Mouse (Mus musculus) frontal cortex, postnatal 14 days (tissue): Measurements from ENCODE around the gene Arsg.
"Not testable (repeated sequence)": the region's sequence is repeated elsewhere in the genome, so short reads cannot be mapped to it uniquely, and the experiment has no call there.

Experiments
- DNase-seq, 2 experiments: peaks; one replicate each; pipeline ENCODE4 v3.0.0; 2022; ENCODE audit warnings: low spot score in 2 of 2

The Arsg gene

DNA sequence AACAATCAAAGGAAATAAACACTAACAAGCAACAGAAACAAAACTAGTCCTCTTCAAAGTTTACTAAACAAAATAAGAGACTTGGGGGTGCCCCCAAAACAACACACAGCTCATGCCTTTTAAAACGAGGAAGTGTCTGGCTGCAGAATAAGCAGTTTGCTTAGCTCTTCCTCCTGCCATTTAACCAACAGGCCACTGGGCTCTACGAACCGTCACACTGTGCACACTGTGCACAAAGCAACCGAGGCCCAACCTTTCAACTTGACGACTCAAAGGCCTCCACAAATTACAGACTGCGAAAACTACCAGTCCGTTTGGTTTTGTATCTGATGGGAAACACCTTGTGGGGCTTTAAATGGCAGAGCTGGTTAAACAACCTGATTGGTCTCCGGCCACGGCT, 3.0 kb upstream of the Arsg start:
- DNase-seq = no peak

DNA sequence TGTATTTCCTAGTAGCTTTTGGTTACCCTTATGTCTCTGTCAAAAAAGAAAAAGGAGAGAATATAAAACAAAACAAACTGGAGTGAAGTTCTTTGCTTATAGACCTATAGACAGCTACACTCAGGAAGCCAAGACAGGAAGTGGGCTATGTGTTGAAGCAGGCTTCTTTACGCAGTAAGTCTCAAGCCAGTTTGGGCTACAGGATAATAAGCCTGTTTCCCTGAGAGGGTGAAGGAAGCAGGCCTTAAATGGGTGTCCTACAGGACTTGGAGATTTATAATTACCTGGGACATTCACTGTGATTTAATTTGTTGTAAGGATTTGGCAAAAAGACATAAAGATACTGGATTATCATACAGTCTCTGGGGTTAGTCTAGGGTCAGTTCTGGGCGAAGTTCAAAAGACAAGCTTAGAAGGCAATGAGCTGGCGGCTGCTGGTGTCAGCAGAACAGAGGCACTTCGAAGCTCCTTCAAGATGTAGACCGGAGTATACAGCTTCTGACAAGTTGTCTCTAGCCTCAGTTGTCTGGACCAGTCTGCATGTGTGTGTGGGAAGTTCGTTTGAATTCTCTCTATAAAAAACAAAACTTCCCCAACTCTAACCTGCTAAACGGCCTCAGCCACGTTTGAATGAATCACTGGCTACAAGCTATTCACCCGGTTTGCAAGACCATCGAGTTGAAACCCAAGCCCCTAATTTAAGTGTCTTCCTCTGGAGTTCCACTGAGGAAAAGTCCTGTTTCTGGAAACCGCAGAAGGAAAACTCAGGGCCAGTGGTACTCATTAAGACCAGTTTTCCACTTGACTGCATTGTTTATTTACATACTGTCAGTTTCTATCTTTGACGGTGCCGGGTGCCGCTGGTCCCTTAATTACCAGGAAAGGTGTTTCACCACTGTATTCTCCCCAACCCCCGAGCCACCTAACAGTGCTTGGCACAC, 2.0 kb upstream of the Arsg start:
- DNase-seq = no peak

DNA sequence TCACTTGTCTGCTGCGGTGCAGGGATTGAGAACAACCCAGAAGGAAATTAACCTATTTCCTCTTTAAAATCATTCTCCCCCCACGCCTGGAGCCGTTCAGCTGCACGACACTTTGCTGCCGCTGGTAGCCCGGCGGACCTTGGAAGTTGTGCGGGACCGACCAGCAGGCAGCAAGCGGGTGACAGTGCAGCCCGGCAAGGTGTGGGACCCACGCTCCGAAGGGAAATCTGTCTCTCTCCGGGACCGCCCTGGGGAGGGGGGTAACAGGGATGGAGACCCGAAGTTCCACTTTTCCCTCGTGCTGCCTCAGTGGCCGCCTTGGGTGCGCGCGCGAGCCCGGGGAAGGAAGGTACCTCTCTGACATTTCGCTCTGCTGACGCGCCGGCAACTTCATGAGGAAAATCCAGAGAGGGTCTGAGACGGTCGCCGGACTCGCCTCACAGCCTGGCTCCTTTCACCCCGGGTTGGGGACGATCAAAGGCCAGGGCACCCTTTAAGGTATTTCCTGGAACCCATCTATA, 943 bp upstream of the Arsg start:
- DNase-seq = no peak

DNA sequence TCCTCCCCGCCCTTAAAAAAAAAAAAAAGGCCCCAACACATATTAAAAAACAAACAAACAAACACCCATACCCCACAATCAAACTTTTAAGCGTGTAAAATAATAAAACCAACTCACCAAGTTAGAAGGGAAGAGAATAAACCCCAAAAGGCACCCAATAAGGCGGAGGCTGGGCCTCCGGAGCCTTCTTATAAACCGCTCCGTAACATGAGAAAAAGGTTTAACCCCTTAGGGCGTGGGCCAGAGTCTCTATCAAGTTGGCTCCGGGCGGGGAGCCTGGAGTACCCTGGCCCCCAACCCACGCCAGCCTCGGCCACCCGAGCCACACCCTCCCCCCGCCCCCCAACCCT, 378 bp upstream of the Arsg start:
- no peak for DNase-seq

DNA sequence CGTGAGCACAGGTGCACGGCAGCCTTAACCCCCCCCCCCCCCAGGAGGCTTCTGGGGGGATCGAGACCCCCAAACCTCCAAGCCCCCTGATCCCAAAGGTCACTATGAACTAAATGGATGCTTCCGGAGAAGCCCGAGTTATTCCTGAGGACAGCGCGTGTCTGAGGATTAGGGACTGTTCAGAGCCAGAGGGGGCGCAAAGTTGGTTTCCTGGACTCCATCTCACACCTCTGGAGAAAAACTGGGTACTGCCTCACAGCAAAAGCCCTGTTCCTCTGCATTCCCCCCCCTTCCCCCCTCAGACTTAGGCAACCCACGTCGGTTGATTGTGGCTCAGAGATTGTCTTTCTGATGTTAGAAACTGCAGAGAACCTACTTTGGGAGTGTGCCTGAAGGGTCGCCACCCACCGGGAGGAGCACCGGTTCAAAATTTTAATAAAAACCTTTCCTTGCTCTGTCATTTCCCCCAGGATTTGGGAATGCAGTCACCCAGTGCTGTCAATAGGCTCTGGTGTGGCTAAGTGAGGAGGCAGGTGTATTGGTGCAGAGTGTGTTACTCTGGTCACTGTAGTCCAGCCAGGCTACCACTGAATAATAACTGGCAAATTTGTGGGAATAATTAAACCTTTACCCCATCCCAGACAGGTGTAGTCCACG, 1.0 kb downstream of the Arsg start:
- no peak for DNase-seq

DNA sequence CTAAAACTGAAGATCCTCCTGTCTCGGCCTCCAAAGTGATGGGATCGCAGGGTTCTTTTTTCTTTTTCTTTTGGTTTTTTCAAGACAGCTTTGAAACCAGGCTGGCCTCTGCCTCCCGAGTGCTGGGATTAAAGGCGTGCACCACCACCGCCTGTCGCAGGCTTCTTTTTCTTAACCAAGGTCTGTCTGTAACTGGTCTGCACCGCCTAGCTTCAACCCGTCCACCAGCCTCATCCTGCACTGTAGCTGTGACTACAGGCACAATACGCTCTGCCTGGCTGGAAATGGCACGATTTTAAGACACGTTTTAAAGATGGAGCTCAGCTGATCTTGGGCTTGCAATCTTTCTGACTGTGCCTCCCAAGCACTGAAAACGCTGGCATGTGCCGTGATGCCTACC, 1.7 kb downstream of the Arsg start:
- no peak for DNase-seq

DNA sequence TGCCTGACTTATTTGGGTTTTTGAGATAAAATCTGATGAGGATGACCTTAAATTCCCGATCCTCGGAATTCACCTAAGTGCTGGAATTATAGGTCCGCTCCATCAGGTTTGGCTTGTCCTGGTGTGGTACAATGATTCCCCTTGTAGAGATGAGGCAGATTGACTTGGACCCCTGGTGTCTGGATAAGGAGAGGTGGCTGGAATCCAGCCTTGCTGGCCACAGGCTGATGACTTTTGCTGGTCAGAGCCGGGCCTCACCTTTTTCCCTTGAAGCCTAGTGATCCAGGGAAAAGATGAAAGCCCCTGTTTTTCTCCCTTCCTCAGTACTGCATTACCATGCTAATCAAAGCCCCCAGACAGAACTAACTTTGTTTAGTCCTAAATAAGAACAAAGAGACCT, 2.5 kb downstream of the Arsg start:
- no peak for DNase-seq

DNA sequence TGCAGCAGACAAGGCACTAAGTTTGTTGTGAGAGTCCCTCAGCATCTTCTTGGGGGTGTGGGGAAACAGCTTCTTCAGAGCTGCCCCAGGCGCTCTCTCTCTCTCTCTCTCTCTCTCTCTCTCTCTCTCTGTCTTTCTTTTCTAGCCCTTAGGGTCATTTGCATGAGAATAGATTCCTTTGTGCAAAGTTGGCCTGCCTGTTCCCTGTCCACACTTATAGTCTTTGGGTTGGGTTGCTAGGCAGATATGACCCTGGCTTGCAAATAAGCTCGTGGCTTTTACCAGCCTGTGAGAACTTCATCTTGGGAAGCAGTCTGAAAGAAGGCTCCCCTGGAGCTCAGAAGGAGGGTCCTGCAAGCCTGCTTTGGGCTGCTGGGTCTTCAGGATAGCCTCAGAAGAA, 3.1 kb downstream of the Arsg start:
- no peak for DNase-seq

DNA sequence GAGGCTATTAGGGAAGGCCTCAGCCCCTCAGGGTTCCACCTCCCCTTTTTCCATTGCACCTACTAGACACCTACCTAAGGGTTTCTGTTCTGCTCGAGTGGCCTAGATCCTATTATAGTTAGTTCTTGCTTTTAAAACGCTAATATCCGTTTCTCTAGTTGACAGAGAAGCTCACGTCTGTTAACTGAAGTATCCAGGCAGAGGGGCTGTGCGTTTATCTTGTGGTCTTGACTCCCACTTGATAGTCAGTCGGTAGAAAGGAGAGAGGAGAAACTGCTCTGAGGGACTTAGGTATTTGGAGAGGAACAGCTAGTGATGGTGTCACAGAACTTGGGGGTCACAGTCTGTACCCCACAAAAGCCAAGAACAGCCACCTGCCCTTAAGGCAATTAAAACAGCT, 3.5 kb downstream of the Arsg start:
- DNase-seq = no peak

DNA sequence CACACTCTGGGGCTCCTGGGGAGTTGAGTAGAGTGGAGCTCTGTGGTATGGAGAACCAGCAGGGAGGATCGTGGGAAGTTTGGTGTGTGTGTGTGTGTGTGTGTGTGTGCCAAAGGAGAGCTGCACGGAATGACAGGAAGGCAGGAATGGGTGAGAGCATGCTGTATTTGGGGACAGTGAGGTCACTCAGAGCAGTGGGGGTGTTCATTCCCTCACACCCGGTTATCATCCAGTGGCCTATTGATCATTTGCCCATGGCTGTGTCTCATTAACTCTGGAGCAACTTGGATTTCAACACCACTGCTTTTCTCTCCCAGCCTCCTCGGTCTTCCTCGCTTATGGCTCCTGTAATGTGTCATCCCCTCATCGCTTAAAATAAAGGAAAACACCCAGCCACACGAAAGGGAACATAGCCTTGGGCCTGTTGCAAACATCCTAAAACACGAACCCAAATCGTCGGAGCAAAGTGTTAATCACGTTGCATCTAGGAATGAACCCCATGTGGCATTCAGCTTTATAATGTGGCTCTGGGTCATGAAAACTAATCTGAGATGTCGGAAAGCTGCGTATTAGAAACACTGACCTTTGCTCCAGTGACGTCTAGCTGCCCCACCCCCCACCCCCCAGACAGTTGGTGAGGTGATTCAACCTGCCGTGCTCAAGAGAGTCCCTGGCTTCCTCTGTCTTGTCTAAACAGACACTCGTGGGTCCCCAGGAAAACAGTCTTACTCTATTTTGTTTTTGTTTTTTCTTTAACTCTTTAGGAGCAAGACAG, 4.6 kb downstream of the Arsg start:
- no peak for DNase-seq

DNA sequence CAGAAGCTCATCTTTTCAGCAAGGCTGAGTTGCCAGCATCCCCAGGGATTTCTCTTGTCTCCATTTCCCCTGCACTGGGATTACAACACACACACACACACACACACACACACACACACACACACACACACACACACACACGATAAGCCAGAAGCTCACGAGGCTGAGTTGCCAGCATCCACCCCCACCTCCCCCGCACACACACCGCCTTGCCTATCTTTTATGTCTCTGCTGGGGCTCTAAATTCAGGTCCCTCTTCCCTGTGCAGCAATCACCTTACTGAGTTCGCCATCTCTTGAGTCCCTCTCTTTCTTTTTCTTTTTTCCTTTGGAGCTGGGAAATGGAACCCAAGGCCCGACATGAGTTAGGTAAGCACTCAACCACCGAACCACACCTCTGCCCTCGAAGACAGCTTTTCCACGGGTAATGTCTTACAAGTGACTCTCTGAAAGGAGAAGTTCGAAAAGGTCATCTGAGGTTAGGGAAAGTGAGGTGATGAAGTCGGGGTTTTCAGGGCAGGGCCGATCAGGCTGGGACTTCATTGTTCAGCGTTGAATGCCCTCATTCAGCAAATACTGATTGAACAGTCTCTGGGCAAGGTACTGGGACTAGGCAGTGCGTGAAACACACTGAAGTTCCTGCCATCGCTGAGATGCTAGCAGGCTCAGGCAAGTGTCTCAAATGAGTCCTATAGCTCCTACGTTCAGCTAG, 6.6 kb downstream of the Arsg start:
- DNase-seq = no peak

DNA sequence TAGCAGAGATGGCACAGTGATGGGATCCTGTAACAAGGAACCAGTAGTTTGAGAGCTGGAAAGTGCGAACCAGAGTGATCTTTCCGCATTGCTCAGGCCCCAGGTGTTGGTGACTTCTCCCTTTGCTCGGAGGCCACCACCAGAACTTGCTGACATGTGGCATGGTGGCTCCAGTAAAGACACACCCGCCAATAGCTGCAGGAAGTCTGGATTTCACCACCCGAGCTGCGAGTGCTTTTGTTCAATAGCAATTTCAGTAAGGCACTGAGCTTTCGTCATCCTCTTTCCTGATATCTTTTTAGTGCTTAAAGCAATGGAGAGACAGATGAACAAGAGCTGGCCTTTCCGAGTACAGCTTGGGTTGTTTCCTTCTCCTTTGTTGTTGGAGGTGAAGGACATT, 7.3 kb downstream of the Arsg start:
- DNase-seq = no peak

DNA sequence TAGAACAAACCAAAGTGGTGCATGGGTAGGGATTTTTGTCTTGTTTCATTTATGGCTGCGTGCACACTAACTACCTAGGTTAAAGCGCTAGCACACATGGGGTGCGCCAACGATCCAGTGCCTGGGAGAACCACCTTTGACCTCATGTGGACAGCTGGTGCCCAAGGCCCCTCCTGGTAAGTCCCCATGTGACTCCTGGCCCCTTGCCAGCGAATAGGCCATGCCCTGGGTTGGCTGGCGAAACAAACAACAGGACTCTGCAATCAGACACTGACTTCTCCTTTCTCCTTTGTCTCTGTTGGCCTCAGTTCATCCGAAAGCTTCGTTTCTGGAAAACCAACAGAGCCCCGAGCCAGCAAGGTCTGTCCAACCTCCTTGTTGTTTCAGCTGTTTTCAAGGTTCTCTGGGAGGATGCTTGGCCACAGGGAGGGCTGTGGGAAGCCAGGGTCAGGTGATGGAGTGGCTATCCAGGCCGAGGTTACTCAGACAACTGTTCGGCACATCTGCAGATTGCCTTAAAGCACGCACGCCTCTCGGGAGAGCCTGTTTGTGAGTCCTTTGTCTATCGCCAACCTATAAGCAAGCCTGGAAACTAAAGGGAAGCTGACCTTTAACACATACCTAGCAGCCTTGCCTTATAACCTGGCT, 12.3 kb downstream of the Arsg start:
- peak in 1 of 2 experiments; percentile 31 for DNase-seq

DNA sequence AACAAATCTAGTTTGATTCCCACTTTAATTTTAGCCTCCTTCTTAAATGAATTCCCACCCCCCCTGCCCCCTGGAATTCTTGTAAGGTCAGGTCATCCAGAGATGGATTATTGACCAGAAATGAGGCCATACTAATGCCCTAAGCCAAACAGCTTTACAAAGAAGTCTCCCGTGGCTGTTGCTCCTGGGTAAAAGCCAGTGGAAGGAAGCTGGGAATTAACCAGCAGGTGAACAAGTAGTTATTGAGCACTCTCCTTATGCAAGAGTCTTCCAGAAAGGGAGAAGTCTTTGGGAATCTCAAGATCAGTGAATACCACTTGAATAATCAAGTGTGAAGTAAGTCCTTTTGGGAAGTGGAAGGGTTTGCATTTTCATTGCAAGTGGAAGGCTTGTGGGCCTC, 13.9 kb downstream of the Arsg start:
- DNase-seq = no peak

DNA sequence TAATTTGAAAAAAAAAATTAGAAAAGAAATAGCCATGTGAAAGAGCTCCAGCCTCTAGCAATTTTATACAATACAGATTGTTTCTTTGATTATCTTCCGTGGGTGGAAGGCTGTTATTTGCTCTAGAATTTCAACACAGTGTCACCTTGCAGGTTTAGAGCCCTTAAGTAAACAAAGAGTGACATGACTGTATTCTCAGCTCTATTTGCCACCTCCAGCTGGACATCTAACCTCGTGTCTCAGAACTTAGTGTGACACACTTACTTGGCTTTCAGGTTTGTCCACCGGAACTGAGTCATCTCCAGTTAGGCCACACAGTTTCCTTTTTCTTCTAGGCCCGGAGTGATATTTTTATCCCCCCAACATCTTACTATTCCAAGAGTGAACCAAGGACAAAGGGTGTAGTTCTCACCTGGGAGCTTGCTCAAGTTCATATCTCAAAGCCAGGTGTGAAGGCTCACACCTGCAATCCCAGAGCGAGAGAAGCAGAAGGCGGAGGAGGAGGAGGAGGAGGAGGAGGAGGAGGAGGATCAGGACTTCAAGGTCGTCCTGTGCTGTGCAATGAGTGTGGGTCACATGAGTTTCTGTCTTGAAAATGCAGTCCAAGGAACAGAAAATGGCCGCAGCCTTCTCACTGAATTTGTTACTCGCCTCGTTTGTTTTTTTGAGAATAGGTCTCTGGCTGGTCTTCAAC, 15.0 kb downstream of the Arsg start:
- DNase-seq = no peak

DNA sequence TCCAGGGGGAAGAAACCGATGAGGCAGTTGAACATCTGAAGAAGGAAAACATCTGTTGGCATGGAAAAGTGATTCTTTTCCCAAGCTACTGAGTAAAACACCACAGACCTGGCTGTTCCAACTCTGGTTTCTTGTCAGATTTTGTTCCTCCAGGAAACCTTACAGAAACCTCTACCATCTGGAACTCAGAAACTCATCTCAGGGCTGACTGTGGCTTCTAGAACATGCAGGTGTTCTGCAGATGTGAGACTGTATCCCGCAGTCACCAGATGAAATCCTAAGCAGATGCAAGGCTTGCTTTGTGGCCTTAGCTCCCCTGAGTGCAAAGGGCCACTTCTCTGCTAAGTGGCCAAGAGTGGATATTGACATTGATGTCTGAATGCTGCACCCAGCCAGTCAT, 16.6 kb downstream of the Arsg start:
- DNase-seq = no peak

DNA sequence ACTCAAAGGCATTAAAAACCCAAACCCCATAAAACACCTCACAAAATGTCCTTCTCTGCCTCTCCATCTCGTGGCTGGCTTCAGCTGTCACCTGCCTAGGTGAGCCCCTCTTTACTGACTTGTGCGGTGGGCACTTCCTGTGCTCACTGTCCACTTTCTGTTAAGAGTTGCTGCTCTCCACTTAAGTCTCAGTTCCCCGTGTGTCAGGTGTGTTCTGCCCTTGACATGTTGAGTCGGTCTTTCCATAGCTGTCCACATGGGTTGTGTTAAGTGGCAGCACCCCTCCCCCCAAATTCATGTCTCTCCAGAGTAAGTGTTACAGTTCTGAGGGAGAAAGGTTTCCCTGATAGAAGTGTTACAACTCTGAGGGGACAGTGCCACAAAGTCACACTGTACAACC, 18.7 kb downstream of the Arsg start:
- no peak for DNase-seq

DNA sequence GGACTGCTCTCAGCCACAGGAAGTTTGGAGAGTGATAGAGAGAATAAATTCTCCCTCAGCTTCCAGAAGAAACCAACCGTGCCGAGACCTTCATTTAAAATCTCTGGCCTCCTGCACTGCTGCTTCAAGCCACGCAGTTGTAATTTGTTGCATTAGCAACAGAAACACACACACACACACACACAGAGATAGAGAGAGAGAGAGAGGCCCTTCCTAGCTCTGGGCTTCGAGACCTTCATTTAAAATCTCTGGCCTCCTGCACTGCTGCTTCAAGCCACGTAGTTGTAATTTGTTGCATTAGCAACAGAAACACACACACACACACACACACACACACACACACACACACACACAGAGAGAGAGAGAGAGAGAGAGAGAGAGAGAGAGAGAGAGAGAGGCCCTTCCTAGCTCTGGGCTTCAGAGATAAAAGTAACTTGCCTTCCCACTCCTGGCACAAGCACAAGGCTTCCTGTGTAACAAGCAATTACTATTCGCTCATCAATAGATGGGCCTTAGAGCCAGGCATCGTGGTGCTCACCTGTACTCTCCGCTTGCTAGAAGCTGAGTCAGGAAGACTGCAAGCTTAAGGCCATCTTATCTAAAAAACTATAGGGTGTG, 19.8 kb downstream of the Arsg start:
- not testable (repeated sequence) for DNase-seq

DNA sequence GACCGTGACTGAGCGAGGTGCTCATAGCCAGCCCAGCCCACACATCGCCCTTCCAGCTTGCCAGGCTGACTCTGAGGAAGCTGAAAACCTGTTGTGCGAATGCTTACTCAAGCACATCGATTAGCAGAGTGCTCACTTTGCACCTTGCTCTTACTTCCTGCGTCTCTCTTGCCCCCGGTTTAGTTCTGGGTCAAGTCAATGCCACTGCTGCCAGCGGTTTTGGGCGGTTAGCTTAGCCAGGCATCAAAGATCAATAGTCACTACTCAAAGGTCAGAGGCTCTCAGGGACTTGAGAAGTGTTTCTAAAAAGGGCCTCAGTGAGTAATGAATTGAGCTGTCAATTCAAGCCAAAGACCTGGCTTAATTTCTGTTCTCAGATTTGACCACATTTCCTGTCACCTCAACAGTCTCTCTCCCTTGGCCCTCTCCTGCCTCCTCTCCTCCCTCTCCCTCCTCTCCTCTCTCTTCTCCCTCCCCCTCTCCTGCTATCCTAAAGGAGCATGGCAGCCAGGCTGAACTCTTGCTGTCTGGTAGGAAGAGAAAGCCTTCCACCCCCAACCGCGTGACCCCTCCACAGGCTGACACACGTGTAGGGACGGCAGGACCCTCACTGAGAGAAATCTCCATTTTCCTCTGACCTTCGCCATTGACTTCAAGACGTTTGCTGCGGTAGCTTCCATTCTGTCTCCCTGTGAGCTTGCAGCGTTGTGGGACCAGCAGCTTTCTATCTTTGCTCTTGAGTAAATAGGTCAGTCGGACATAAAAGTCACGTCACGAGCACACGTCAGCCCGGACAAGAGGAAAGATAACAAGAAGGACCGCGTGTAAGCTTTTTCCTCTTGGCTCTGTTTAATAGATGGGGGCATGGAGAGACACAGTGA, 22.0 kb downstream of the Arsg start:
- no peak for DNase-seq
